Mouse (Mus musculus) ES-E14 (cell line): ENCODE results near the gene Itgae. TPM values are rescaled to one million over a fixed set of nuclear protein-coding genes. Genes with fewer than 3 reads are reported as not detected.

ENCODE experiments used
- DNase-seq: peaks from one replicate; pipeline ENCODE4 v3.0.0-alpha.2; 2013; ENCODE audit warnings: low read depth, low spot score
- H3K27ac ChIP-seq: 2 replicates; pipeline ENCODE4 v1.5.1; 2012; ENCODE audit warnings: low read depth, mild to moderate bottlenecking, low read length, moderate library complexity, mixed read lengths; ENCODE audit not compliant: poor library complexity, insufficient read depth, severe bottlenecking
- H3K36me3 ChIP-seq: 2 replicates; pipeline ENCODE4 v1.6.1; 2012; ENCODE audit warnings: mild to moderate bottlenecking, low read length, moderate library complexity, mixed read lengths; ENCODE audit not compliant: control insufficient read depth, poor library complexity, insufficient read depth, severe bottlenecking
- H3K4me1 ChIP-seq, 2 experiments: fragments of 150-350 bp in 1 of 2; sonication (generic) in 1 of 2; 2 replicates each; pipeline ENCODE4 v1.6.1; 2012; ENCODE audit warnings: low read length in 2 of 2, mild to moderate bottlenecking in 1 of 2, mixed read lengths in 1 of 2; ENCODE audit not compliant: control insufficient read depth in 2 of 2, insufficient read depth in 2 of 2, poor library complexity in 1 of 2
- H3K4me3 ChIP-seq, 2 experiments: fragments of 150-350 bp in 1 of 2; sonication (generic) in 1 of 2; 2 replicates each; pipeline ENCODE4 v1.5.1; 2012; ENCODE audit warnings: low read length in 2 of 2, low read depth in 1 of 2, mild to moderate bottlenecking in 1 of 2, mixed read lengths in 1 of 2; ENCODE audit not compliant: insufficient read depth in 1 of 2, poor library complexity in 1 of 2, severe bottlenecking in 1 of 2
- H3K9ac ChIP-seq: 2 replicates; pipeline ENCODE4 v1.6.1; 2012; ENCODE audit warnings: low read depth, mild to moderate bottlenecking, low read length, mixed read lengths; ENCODE audit not compliant: poor library complexity, insufficient read depth, severe bottlenecking
- H3K9me3 ChIP-seq: fragments of 150-350 bp; sonication (generic); 2 replicates; pipeline ENCODE4 v1.6.1; 2012; ENCODE audit warnings: low read depth, mild to moderate bottlenecking, low read length; ENCODE audit not compliant: control insufficient read depth, insufficient read depth
- CHD2 ChIP-seq: IDR thresholded peaks from 2 replicates; pipeline ENCODE4 v1.6.1; 2014; ENCODE audit warnings: mild to moderate bottlenecking, low read depth, low read length, inconsistent platforms
- HCFC1 ChIP-seq: IDR thresholded peaks from 2 replicates; pipeline ENCODE4 v1.6.1; 2012; ENCODE audit warnings: low read length, inconsistent platforms, borderline replicate concordance; ENCODE audit not compliant: insufficient read depth
- MAFK ChIP-seq: IDR thresholded peaks from 2 replicates; pipeline ENCODE4 v1.6.1; 2014; ENCODE audit warnings: mild to moderate bottlenecking, low read depth, low read length, inconsistent platforms; ENCODE audit not compliant: insufficient read depth
- ZC3H11A ChIP-seq: IDR thresholded peaks from 2 replicates; pipeline ENCODE4 v1.6.1; 2012; ENCODE audit warnings: low read depth, mild to moderate bottlenecking, inconsistent platforms, low read length, borderline replicate concordance
- ZNF384 ChIP-seq: IDR thresholded peaks from 2 replicates; pipeline ENCODE4 v1.6.1; 2012; ENCODE audit warnings: low read depth, low read length, inconsistent platforms
- in situ Hi-C, 2 experiments: fragments of 600-800 bp; cut with MboI; formaldehyde crosslinking; loops; one replicate each; pipeline ENCODE4 v1.15.1; 2025; ENCODE audit warnings: low sequenced_read_pairs in 2 of 2, inconsistent platforms in 1 of 2; ENCODE audit not compliant: unreplicated experiment in 2 of 2
- total RNA-seq: library from RNA; depleted of rRNA; stranded (reverse); fragments of 300-350 nt; gene quantifications from 2 replicates; pipeline ENCODE4 v1.2.3, GENCODE M21; 2012; rRNA removed

Gene Itgae
- total RNA-seq, 1 experiment: 0.45 TPM

DNA sequence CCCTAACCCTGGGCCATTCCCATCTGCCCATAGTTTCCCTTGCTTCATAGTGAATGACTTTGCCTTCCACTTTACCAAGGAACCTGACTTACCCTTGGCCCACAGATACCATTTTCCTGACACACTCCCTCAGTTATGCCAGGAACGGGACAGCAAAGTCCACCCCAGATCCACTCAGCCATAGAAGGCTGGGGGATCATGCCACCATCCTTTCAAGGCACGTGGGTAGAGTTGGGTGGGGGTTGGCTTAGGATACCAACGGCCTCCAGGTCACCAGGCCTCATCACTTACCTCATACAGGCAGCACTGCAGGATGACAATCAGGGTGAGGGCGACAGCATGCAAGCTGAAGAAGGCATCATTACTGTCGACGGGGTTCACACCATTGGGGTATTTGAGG lies 96.8 kb downstream of the Itgae start:
- Histone ChIP-seq H3K9ac (no peak overlapping the region), H3K27ac (no peak overlapping the region), H3K4me1 (no peaks in the 10 kb centered on the region), H3K4me3 (no peak overlapping the region), H3K36me3 (peaks cover 9% of the 10 kb centered on the region), H3K9me3 (no peaks in the 10 kb centered on the region)
- DNase-seq: no peak
- in situ Hi-C loops: no loop called here
- TF ChIP-seq MAFK: no peak
- TF ChIP-seq CHD2: no peak
- TF ChIP-seq ZNF384: no peak
- no peak for TF ChIP-seq HCFC1
- no peak for TF ChIP-seq ZC3H11A

DNA sequence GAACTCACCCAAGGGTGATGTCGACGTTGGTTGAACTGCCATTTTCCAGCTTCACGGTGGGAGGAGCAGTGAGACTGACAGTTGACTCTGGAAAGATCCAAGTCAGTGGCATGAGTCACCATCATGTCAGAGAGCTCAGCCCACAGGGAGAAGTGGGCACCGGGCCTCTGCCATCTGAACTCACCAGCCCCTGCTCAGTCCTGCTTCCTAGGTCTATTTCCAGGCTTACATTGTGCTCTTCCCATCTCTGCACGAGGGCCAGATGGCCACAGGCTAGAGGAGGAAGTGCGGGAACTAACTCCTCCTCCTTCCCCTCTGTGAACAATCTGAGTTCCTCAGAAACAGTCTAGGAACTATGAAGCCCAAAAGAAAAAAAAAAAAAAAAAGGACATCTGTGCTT lies 102.7 kb downstream of the Itgae start:
- Histone ChIP-seq H3K9me3 (no peaks in the 10 kb centered on the region), H3K4me3 (no peak overlapping the region), H3K36me3 (peaks cover 2% of the 10 kb centered on the region; the same call in 1 of the 2 replicates), H3K27ac (no peak overlapping the region), H3K4me1 (no peaks in the 10 kb centered on the region), H3K9ac (no peak overlapping the region)
- TF ChIP-seq CHD2 (no peak), ZC3H11A (no peak), HCFC1 (no peak), ZNF384 (no peak), MAFK (no peak)
- no peak for DNase-seq
- in situ Hi-C loops: no loop called here

- H3K4me1 ChIP-seq: no peaks in the 10 kb centered on the region
- in situ Hi-C loops: no loop called here
- TF ChIP-seq ZNF384 (no peak), HCFC1 (no peak), MAFK (no peak), CHD2 (no peak), ZC3H11A (no peak)
- peaks cover 2% of the 10 kb centered on the region; the same call in 1 of the 2 replicates for H3K36me3 ChIP-seq
- H3K9ac ChIP-seq: no peak overlapping the region
- H3K27ac ChIP-seq: no peak overlapping the region
- no peak for DNase-seq
- H3K9me3 ChIP-seq: no peaks in the 10 kb centered on the region
- no peak overlapping the region for H3K4me3 ChIP-seq
These were observed 104.1 kb downstream of the Itgae start for GRCm38 (mm10) chr11:73194444-73194843.

Other genes with a start within 250 kb of the Itgae start
- gene Atp2a3, start 129.4 kb upstream of the Itgae start, total RNA-seq: 10.7 and 17.4 TPM in 2 replicates
- 0.36 and 0.69 TPM in 2 replicates for gene P2rx1, start 91.5 kb upstream of the Itgae start, total RNA-seq
- gene Camkk1, start 71.6 kb upstream of the Itgae start, total RNA-seq: 4.3 and 4.5 TPM in 2 replicates
- gene Ncbp3, start 42.8 kb upstream of the Itgae start, total RNA-seq: 9.6 and 10.4 TPM in 2 replicates
- 19.7 and 25.5 TPM in 2 replicates for gene Haspin, start 47.7 kb downstream of the Itgae start, total RNA-seq
- 1.7 and 1.9 TPM in 2 replicates for gene P2rx5, start 69.8 kb downstream of the Itgae start, total RNA-seq
- gene Emc6, start 86.5 kb downstream of the Itgae start, total RNA-seq: 80.7 and 95.4 TPM in 2 replicates
- gene Tax1bp3, start 86.5 kb downstream of the Itgae start, total RNA-seq: 18.4 and 55.0 TPM in 2 replicates
- 15.8 and 22.1 TPM in 2 replicates for gene Ctns, start 108.5 kb downstream of the Itgae start, total RNA-seq
- 1.3 and 2.3 TPM in 2 replicates for gene Shpk, start 108.9 kb downstream of the Itgae start, total RNA-seq
- 0.16 and 0.22 TPM in 2 replicates for gene Trpv1, start 143.7 kb downstream of the Itgae start, total RNA-seq
- 0.16 and 0.54 TPM in 2 replicates for gene Trpv3, start 176.8 kb downstream of the Itgae start, total RNA-seq
- 2.2 and 4.1 TPM in 2 replicates for gene Aspa, start 239.0 kb downstream of the Itgae start, total RNA-seq
- 0.13 TPM in 1 of 2 replicates, not detected in the other for gene Gm49340, start 239.2 kb downstream of the Itgae start, total RNA-seq
- 0.74 and 3.3 TPM in 2 replicates for gene Spata22, start 239.2 kb downstream of the Itgae start, total RNA-seq